Mouse (Mus musculus): ENCODE results near the gene Myrfl.

Myrfl gene

GRCm38 (mm10) chr10:116827306-116827705 lies 69.4 kb downstream of the Myrfl start:
- DNase-seq (ENCODE audit: low read depth, low spot score), result no peak

GRCm38 (mm10) chr10:116815311-116816060 lies 81.2 kb downstream of the Myrfl start:
- DNase-seq (ENCODE audit: low read depth, low spot score), result no peak

- DNase-seq (ENCODE audit: low read depth, low spot score), result no peak
Measured at GRCm38 (mm10) chr10:116813150-116813549, 83.6 kb downstream of the Myrfl start.

GRCm38 (mm10) chr10:116810738-116811137 lies 86.0 kb downstream of the Myrfl start:
- DNase-seq (ENCODE audit: low read depth, low spot score), result no peak

GRCm38 (mm10) chr10:116809383-116809782 lies 87.3 kb downstream of the Myrfl start:
- DNase-seq (ENCODE audit: low read depth, low spot score), result no peak

- DNase-seq (ENCODE audit: low read depth, low spot score), result no peak
Measured at GRCm38 (mm10) chr10:116808556-116809353, 88.0 kb downstream of the Myrfl start.

- no peak for DNase-seq (ENCODE audit: low read depth, low spot score)
Measured at GRCm38 (mm10) chr10:116802178-116802794, 94.4 kb downstream of the Myrfl start.

GRCm38 (mm10) chr10:116801281-116801680 lies 95.4 kb downstream of the Myrfl start:
- no peak for DNase-seq (ENCODE audit: low read depth, low spot score)

- no peak for DNase-seq (ENCODE audit: low read depth, low spot score)
Measured at GRCm38 (mm10) chr10:116796066-116796465, 100.7 kb downstream of the Myrfl start.

- no peak for DNase-seq (ENCODE audit: low read depth, low spot score)
Measured at GRCm38 (mm10) chr10:116789096-116789495, 107.6 kb downstream of the Myrfl start.

GRCm38 (mm10) chr10:116788431-116788830 lies 108.3 kb downstream of the Myrfl start:
- DNase-seq (ENCODE audit: low read depth, low spot score), result no peak

GRCm38 (mm10) chr10:116784098-116784497 lies 112.6 kb downstream of the Myrfl start:
- no peak for DNase-seq (ENCODE audit: low read depth, low spot score)

GRCm38 (mm10) chr10:116783020-116783419 lies 113.7 kb downstream of the Myrfl start:
- DNase-seq (ENCODE audit: low read depth, low spot score), result no peak

GRCm38 (mm10) chr10:116777947-116778346 lies 118.8 kb downstream of the Myrfl start:
- DNase-seq (ENCODE audit: low read depth, low spot score), result no peak

- DNase-seq (ENCODE audit: low read depth, low spot score), result no peak
Measured at GRCm38 (mm10) chr10:116776846-116777245, 119.9 kb downstream of the Myrfl start.

- no peak for DNase-seq (ENCODE audit: low read depth, low spot score)
Measured at GRCm38 (mm10) chr10:116773846-116774750, 122.6 kb downstream of the Myrfl start.

GRCm38 (mm10) chr10:116771215-116771935 lies 125.3 kb downstream of the Myrfl start:
- DNase-seq (ENCODE audit: low read depth, low spot score), result no peak

- DNase-seq (ENCODE audit: low read depth, low spot score), result no peak
Measured at GRCm38 (mm10) chr10:116768642-116769041, 128.1 kb downstream of the Myrfl start.

GRCm38 (mm10) chr10:116766525-116766924 lies 130.2 kb downstream of the Myrfl start:
- DNase-seq (ENCODE audit: low read depth, low spot score), result no peak

- DNase-seq (ENCODE audit: low read depth, low spot score), result no peak
Measured at GRCm38 (mm10) chr10:116761476-116762068, 135.1 kb downstream of the Myrfl start.
